Mouse (Mus musculus) cerebellum, postnatal 25 days (tissue): ENCODE measurements around the gene Arid1a.
A peak's percentile ranks its signal among the peaks of the same experiment; 100 is the strongest.
"Not testable (repeated sequence)": the region's sequence is repeated elsewhere in the genome, so short reads cannot be mapped to it uniquely, and the experiment has no call there.

Experiments used
- DNase-seq, 2 experiments: peaks; one replicate each; pipeline ENCODE4 v3.0.0; 2021; ENCODE audit warnings: mixed read lengths in 2 of 2

Gene Arid1a

DNA sequence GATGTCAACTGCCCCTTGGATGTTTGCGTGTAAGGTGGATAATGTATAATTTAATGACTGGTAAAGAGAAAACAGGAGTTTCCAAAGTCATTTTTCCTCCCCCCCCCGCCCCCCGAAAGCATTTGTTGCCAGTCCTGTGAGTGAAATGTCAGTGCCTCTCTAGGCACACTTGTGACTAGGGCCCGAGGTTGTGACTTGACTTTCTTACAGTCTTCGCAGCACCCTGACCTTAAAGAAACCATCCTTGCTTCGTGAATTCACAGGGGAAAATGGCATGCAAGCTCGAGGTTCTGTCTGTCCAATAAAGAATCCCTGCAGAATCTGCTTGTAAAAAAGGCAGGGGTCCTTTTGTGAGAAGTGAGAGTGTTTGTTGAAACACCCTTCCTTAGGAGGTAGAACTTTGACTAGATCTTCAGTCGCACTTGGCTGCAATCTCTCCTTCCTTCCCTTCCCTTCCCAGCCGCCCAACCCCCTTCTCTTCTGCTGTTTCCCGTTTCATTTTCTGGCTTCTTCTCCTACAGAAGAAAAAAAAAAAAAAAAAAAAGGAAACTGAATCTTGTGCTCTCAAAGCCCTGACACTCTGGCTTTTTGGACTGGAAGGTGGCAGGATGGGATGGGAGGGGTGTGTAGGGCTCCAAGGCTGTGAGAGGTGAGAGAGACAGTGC lies 82.8 kb downstream of the Arid1a start:
- DNase-seq: peak in 1 of 2 experiments; percentile 50

DNA sequence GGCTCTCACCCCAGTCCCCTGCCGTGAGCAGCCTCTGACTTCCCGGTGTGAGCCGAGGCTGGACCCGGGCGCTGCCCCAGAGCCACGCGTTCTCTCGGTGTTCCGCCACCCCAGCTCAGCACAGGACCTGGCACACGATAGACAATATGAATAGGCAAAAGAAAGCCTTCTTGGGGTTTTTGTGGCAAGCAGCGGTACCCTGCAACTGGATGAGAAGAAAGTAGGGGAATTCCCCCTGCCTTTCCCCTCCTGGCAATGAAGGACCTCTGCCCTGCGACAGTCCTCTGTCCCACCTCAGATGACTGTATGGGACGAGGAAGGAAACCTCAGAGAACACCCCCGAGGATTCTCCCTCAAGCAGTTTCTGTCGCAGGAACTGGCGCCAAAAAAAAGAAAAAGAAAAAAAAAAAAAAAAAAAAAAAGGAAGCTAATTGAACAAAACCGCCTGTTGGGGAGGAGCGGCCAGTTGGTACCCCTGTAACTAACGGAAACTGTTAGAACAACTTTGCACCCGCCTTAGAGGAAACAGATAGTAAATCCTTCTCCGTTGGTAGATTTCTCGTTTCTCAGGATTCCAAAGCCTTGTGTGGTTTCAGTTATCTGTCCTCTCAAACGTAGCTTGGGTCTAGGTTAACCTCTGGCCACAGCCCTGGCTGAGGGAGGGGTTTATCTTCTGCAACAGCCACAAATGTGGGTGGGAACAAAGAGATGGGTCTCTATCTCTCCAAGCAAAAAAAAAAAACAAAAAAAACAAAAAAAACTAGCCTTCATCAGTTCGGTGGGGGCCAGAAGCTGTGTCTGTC lies 83.5 kb downstream of the Arid1a start:
- DNase-seq: no peak

DNA sequence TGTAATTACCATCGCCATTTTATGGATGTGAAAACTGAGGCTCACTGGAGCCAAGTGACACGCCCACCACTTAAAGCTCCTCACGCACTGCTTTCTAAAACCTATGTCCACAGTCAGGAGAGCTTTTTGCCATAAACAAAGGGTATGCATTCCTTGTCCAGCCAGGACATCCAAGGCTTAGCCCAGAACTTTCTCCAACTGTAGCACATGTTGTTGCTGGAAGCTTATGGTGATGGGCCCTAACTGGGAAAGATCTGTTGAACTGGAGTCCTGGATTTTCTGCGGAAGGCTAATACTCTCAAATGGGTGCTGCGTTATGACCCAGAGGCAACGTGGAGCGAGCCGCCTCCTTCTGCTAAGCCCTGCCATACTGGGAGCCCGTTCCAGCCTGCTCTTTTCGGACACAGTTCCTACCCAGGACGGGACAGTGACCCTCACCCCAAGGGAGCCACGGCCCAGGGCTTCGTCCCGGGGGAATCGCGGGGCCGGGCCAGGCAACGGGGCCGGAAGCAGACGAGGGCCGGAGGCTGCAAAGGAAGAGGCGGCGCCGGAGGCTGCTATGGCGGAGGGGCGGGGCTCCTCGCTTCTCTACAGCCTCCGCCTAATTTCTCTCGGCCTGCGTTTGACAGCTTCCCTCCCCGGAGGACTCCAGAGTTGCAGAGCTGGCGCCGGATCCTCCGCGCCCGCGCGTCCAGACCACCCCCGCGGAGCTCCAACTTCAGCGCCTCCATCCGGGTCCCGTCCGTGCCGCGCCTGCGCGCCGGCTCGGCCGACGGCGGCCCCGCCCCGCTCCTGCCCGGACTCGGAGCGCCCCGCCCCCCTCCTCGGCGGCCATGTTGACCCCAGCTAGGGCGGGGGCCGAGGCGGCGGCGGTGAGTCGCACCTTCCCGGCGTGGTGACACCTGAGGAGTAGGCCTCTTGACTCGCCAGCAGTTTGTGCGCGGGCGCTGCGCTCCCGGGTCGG lies 84.4 kb downstream of the Arid1a start, which contains the start of gene Pigv:
Pigv (minus strand) TSS at position 767 of the 964 bp plus-strand sequence.
- DNase-seq: peak; percentile 98 to 99

DNA sequence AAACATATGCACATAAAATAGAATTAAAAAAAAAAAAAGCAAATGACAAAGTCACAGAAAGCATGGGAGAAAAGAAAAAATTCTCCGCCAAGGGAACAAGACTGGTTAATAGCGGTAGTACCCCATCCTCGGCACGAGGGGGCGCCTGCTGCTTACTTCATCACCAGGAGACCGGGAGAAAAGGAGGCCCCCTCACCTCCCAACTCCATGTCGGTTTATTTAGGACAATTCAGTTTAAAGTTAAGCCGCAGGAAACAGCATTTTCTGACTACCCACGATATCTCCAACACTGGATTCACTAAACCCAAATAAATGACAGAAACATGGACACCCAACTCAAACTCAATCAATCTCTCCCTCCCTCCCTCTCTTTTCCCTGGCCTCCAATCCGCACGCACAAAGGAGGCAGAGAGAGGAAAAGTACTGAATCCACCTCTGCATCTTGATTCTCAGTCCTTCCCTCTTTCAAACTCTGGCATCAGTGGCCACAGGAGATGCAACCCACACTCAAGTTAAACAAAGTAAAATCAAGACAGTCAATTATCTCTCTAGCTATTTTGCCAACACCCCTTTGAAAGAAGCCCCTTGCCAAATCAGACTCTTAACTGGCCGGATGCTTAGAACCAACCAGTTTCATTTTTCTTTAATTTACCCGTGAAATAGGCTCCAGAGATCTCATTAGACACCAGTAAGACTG lies 85.2 kb downstream of the Arid1a start:
- peak; percentile 88 to 91 for DNase-seq

DNA sequence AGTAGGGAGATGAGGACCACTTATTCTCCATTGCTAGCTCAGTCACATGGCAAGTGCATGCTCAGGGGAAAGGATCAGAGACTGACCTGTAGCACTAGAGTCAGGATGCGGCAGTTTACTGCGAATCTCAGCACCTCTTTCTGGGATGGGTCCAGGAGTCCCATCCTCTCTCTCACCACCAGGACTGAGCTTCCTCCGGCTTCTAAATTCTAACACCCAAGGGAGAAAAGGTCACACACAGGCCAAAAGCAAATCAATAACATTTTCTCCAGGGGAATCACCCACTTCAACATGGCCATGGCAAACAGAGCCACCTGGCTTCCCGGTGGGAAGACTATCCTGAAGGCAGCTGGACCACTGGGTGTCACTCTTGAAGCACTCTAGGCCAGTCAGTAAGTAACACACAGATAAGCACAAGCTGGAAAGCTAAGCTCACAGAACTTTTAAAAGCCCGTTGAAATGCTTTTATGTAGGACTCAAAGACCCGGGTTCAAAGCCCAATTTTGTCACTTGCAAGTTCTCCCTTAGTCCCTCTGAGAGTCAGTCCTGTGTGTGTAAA lies 86.8 kb downstream of the Arid1a start:
- DNase-seq: peak in 1 of 2 experiments; percentile 50

DNA sequence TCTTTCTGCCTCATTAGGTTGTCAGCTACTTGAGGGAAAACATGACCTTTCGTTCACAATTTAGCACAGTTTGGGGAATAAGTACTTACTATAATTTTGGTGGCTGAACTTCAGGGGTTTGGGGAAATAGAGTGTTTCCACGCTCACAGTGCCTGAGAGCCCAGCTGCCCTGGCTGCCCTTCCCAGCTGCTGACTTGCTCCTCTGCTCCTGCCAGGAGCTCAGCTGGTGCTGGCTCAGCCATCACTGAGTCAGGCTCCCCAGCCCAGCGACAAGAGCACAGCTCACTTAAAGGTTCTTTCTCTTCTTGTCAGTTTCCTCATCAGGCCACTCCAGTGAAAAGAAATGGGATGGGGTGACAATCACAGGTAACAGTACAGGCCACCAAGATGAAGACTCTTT lies 88.0 kb downstream of the Arid1a start:
- no peak for DNase-seq

DNA sequence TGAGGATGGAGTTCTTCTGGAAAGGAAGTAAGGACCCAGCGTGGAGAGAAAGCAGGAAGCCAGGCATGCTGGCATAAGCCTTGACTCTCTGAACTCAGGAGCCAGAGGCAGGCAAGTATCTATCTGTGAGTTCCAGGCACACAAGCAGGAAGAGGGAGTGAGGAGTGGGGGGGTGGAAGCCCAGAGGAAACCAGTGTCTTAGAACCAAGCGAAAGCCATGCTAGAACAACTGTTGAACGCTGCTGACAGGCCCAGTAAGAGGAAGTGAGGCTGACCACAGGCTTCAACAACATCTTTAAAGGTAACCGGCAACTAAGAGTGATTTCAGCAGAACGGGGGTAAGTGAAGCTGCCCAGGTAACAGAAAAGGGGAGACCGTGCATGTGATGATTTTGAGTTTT lies 90.4 kb downstream of the Arid1a start:
- DNase-seq: no peak

DNA sequence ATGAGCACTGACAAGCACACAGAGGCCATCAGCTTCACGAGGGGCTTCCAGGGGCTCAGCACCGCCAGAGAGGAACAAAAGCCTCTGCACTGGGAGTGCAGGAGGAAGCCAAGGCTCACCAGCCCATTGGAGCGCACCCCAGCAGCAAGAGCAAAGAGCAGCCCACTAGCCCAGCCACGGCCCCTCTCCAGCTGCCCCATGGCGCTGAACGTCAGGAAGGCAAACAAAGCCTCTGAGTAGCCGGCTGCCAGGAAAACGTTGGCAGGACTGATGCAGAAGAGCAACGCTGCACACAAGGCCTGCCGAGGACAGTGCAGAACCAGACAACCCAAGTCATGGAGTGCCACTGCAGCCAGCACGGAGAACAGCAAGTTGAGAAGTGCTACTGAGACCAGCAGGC lies 91.5 kb downstream of the Arid1a start:
- peak in 1 of 2 experiments; percentile 46 for DNase-seq

DNA sequence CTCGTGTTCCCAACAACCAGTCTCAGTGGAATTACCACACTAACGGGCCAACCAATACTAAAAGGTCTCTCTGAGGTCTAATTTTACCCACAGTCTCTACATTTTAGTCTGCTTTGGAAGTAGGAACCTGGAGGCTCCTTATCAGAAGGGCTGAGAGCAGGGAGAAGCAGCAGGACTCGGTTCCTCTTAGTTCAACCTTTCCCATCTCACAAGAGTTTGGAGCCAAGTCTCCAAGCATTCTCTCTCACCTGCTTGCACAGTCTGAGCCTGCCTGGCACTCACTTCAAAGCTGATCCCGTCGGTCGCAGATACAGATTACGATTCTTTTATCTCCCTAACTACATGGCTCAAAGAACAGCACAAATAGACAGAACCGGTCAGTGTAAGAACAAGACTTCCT lies 93.6 kb downstream of the Arid1a start:
- no peak for DNase-seq

DNA sequence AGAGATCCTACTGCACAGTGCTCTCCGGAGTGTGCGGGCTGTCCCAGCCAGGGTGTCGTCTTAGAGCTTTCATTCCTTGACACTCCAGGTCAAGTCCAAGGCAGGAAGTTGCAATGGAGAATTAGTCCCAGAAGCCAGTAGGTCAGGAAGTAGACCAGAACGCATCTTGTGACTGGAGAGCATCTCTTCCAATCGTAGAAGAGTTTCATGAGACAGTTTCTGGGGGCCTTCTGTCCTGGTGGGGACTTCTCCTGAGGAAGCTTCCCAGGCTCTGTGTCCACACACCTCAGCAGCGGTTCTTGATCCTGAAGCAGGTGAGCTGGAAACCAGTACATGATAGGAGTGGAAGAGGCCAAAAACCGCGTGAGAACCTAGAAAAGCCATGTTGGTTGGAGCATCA lies 94.1 kb downstream of the Arid1a start:
- no peak for DNase-seq

DNA sequence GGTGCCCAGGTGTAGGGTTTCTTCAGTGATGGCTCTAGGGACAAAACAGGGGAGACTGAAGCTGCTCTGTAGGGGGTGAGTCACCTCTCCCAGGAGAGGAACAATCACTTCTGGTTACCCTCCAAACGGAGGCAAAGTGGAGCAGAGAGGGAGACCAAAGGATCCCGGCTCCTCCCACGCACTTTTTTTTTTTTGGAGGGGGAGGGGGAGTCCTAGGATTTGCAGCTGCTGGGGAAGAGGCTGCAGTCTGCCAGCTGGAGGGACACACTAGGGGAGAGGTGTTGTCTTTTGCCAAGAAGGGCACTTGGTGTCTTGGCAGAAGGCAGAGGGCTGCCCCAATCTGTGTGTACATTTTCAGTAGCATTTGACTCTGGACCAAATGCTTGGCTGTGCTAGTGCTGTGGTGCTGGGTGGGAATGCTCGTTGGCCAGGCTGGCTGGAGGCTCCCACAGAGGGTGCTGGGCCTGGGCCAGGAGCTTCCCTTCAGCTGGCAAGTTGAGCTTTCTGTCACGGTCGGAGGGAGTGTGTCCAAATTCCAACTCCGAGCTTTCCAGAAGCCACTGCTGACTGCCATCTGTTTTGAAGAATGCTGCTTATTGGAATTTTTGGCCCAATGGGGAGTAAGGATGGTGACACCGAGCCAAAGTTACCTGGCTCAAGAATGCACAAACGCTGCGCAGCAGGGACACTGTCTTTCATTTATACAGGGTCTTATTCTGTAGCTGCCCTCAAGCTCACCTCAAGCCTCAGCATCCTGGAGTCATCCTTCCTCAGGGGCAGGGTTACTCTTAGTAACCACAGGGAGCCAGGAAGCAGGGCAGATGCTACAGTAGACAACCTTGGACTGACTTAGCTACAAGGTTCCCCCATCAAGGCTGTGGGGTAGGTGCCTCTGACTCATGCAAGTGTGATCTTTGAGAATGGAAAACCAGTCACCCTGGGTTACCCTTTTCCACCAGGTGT lies 96.1 kb downstream of the Arid1a start:
- DNase-seq: peak; percentile 98

DNA sequence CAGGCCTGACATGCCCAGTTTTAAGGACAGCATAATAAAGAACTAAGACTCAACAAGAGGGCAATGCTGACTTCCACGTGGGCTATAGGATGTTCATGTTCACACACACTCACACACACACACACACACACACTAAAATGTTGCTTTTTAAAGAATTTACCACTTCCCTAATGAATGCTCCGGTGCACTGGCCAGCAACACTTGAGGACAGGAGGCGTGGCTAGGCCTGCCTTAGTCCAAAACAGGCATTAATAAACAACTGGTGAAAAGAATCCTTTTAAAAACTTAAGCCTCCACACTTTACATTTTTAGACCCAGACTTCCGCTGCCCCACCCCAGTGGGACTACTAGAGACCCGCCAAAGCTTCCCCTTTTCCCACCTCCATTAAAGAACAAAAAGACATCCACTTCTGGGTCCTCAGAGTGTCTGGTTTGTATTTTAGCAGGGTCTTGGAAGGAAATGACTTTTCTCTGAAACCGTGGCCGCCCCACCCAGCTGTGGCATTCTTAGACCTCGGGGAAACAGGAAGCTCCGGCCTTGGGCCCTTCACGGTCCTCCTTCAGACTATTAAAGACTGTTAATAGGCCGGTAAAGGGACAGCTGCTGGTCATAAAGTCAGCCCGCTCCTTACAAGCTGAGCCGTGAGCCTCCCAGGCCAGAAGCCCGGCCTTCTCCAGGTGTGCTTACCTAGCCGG lies 96.9 kb downstream of the Arid1a start:
- no peak for DNase-seq

DNA sequence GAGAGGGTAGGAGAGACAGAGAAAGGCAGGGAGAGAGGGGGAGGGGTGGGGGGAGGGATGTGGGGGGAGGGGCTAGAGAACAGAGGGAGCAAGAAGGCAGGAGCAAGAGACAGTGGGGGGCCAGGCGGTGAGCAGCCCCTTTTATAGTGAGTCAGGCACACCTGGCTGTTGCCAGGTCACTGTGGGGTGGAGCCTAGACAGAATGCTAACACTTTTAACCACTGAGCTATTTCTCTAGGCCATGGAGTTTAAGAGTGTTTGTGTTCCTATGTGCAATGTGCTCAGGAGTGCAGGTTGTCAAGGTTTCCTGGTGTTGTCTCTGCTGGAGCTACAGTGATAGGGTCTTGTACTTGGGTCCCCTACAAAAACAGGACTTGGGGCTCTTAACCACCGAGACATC lies 97.8 kb downstream of the Arid1a start:
- DNase-seq: no peak

DNA sequence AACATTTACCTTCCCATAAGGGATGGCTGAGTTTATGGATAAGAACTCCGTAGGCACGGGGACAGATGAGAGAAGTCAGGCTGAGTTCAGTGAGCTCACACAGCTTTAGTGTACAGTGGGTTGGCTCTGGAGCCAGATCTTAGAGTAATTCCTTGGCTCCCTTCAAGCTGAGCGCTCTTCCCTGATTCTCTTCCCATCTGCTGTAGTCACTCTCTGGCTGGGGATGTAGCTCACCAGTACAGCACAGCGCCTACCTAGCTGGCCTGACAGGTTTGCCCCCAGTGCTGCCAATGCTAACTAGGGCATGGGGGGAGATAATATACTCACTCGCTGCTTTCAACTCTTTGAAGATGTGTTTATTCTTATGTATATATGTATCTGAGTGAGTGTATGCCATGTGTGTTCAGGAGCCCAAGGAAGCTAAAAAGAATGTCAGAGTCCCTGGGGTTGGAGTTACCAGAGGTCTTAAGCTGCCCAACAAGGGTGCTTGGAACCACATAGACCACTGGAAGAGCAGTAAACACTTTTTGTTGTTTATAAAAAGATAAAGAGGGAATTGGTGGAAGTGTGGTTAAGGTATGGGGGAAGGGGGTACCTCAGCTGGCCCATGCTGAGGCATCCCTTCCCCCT lies 98.6 kb downstream of the Arid1a start:
- peak in 1 of 2 experiments; percentile 32 for DNase-seq

DNA sequence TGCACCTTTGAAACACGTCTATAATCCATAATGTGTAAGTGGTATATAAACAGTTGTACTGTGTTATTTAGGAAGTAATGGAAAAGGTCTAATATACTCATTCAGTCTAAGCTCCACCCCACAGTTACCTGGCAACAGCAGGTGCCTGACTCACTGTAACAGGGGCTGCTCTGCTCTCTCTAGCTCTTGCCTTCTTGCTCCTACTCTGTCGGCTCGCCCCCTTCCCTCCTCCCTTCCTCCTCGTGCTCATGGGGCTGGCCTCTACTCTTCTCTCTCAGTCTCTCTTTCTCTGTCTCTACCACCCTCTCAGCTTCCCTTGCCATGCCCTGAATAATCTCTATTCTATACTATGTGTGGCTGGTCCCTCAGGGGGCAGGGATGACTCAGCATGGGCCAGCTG lies 99.6 kb downstream of the Arid1a start:
- DNase-seq: no peak

DNA sequence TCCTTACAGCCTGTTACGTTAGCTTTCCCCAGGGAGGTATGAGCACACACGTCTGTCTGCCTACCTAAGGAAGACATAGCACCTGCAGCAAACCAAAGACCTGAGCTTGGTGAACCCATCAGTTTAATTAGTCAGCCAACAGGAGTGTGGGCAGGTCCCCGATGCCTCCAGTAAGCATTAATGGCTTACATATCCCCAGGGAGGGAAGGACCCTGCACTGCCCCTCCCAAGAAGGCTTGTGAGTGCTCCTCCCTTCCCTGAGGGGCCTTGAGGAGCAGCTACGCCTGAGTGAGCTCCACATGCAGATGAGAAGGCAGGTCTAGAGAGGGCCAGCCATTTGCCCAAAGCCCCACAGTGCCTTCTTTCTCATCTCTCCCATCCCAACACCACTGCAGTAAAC lies 100.3 kb downstream of the Arid1a start:
- no peak for DNase-seq

DNA sequence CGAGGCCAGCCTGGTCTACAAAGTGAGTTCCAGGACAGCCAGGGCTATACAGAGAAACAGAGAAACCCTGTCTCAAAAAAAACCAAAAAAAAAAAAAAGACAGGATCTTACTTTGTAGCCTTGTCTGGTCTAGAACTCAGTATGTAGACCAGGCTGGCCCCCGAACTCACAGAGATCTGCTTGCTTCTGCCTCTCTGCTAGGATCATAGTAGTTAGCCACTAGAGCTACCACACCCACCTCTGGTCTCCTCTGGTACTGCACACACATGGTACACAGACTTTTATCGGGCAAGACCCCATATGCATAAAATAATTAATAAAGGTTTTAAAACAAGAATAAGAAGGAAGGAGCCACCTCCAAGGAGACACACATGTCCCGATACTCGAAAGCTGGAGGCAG lies 102.5 kb downstream of the Arid1a start:
- not testable (repeated sequence) for DNase-seq

DNA sequence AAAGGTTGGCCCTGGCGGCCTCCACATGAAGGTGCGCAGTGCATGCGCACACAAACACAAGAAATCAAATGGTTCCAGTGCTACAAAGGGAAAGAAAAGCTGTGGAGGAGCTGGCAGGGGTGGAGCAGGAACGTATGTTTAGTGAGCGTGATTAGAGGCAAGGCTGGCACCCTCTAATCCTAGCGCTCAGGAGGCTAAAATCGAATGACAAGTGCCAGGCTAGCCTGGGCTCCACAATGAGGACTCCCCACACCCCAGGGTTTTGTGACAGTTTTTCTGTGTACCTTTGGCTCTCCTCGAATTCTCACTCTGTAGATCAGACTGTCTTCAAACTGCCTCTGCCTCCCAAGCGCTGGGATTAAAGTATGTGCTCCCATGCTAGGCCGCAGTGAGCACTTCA lies 103.8 kb downstream of the Arid1a start:
- no peak for DNase-seq

DNA sequence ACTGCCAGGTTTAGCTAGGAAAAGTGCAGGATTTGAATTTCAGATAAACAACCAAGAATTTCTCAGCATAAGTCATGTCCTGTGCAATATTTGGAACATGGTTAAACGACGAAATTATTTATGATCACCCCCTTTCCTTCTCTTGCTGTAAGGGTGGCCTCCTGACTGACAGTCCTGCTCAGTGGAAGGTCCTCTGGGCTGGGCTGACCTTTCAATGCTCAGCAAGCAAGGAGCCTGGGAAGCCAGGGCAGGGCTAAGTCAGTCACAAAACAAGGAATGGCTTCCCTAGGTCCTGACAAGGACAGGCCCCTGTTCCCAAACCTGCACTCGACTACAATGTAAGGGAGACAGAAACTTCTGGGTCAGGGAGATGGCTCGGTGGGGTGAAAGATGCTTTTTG lies 104.6 kb downstream of the Arid1a start:
- no peak for DNase-seq

DNA sequence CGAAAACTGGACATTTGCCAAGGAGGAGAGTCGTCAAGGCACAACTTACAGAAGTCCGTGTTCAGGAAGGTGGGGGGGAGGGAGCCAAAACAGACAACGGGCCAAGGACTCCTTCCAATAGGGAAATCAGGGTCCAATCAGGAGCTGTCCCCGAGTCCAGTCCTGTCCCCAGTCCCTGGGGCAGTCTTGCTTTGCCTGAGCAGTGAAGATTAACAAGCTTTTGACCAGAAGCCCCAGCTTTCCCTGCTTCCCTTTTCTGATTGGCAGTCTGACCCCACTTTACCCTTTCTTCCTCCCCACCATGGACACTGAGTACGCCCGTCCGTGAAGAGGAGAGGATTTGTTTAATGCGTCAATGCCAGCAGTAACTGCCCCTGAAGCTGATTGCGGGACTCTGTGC lies 105.1 kb downstream of the Arid1a start:
- DNase-seq: no peak
